Mouse (Mus musculus) liver, embryonic 12.5 days (tissue): ENCODE data around the gene Adgrb3. TPM values are rescaled to one million over a fixed set of nuclear protein-coding genes. Genes with fewer than 3 reads are reported as not detected.

ENCODE experiments used
- ATAC-seq: fragments of 200-750 bp; cut with Nextera tagmentation; 2 replicates; pipeline ENCODE4 v1.8.0; 2017; ENCODE audit warnings: moderate number of reproducible peaks, mild to moderate bottlenecking, moderate library complexity
- H3K27ac ChIP-seq: fragments of 300-500 bp; sonication (generic); 2 replicates; pipeline ENCODE4 v1.5.1; 2016; ENCODE audit warnings: mild to moderate bottlenecking
- H3K27me3 ChIP-seq: fragments of 300-500 bp; sonication (generic); replicated peaks from 2 replicates; pipeline ENCODE4 v1.6.1; 2016; ENCODE audit warnings: mild to moderate bottlenecking, moderate library complexity
- H3K36me3 ChIP-seq: fragments of 300-500 bp; sonication (generic); 2 replicates; pipeline ENCODE4 v1.6.1; 2016; ENCODE audit warnings: mild to moderate bottlenecking, moderate library complexity
- H3K4me1 ChIP-seq: fragments of 300-500 bp; sonication (generic); 2 replicates; pipeline ENCODE4 v1.6.1; 2016
- H3K4me2 ChIP-seq: fragments of 300-500 bp; sonication (generic); 2 replicates; pipeline ENCODE4 v1.6.1; 2016; ENCODE audit warnings: mild to moderate bottlenecking, moderate library complexity
- H3K4me3 ChIP-seq: fragments of 300-500 bp; sonication (generic); 2 replicates; pipeline ENCODE4 v1.5.1; 2016; ENCODE audit warnings: mild to moderate bottlenecking, moderate library complexity
- H3K9ac ChIP-seq: fragments of 300-500 bp; sonication (generic); 2 replicates; pipeline ENCODE4 v1.6.1; 2016; ENCODE audit warnings: mild to moderate bottlenecking, moderate library complexity
- H3K9me3 ChIP-seq: fragments of 300-500 bp; sonication (generic); replicated peaks from 2 replicates; pipeline ENCODE4 v1.6.1; 2016; ENCODE audit warnings: mild to moderate bottlenecking, moderate library complexity
- WGBS: fragments of 180-500 bp; shearing (Covaris S2); methylation state at CpG from one replicate; pipeline ENCODE4 v1.1.7; 2016; ENCODE audit not compliant: insufficient replicate concordance; 5-methylcytosine and 5-hydroxymethylcytosine counted together
- polyA plus RNA-seq: library from polyadenylated mRNA; unstranded; fragments of >200 nt; fragmentation: Nextera tagmentation; extraction: Ambion mirVana; gene quantifications from 2 replicates; pipeline ENCODE4 v1.2.1, GENCODE M21; 2016

The Adgrb3 gene
- 0.07 and 0.08 TPM in 2 replicates for polyA plus RNA-seq

DNA sequence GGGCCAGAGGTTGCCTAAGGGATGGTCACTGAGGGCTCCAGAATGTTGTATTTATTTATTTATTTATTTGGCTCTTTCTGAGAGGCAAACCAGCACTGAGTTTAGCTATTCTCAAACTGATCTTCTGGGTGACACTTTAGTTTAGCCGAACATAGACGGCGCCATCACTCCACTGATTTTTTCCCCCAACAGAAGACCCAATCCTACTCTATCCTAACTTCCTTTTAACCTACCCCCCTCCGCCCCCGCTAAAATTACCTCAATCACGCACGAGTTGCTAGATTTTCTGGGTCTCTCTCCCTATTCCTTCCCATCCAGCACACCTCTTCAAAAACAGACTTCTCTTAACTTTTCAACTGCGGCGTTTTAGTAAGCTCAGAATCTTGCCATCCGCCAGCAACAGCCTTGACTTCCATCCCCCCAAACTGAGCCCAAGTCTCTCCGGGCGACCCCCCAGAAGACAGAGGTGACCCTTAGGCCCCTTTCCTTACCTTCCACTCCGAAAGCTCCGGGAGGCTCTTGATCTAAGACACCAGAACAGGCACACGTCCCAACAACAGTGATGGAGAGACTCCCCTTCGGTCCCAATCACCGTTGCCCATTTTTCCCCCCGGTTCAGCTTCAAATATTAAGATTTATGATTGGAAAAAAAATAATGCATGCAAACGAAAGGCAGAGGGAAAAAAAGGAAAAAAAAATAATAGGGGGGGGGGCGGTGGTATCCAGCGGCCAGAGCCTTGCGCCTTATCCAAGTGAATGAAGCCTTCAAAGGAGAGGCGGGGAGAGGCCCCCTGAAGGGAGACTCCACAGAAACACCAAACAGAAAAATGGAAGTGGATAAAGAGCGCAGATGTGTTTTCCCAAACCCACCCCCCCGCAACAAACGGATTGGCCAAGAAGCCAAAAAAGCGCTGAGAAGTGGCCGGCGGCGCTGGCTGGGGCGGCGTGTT, at the start of gene Adgrb3:
Adgrb3 (minus strand) TSS at position 737 of the 950 bp plus-strand sequence.
- no peaks in the 10 kb centered on the region for H3K9me3 ChIP-seq
- ATAC-seq: no peak
- H3K4me3 ChIP-seq: peak within 1 kb of the TSS; percentile 46
- H3K4me1 ChIP-seq: no peaks in the 10 kb centered on the region
- 8% methylated on average over 31 of the region's 32 CpGs for WGBS
- H3K27me3 ChIP-seq: peaks cover 42% of the 10 kb centered on the region
- H3K27ac ChIP-seq: no peak within 1 kb of the TSS
- H3K4me2 ChIP-seq: peak within 1 kb of the TSS; percentile 58
- no peaks in the 10 kb centered on the region for H3K36me3 ChIP-seq
- H3K9ac ChIP-seq: no peak within 1 kb of the TSS

DNA sequence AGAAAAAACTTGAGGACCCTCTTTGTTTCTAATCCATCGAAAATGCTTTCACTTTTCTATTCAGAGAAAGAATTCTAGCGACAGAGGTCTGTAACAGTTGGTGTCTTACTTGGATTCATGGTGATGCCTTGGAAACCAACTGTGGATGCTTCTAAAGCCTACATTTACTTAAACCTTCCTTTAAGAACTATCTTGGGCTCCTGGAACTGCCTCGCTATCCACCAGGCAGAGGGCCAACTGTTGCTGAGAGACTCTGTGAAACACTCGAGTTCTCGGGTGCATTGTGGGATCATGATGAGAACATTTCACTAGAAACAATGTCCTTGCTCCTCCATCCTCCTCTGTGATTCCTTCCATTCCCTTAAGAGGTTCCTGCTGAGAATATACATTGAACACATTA, 48.0 kb upstream of the Adgrb3 start:
- Histone ChIP-seq H3K4me2 (no peak overlapping the region), H3K9ac (no peak overlapping the region), H3K4me3 (no peak overlapping the region), H3K27me3 (no peaks in the 10 kb centered on the region), H3K27ac (no peak overlapping the region), H3K36me3 (no peaks in the 10 kb centered on the region), H3K9me3 (no peaks in the 10 kb centered on the region), H3K4me1 (no peaks in the 10 kb centered on the region)
- no peak for ATAC-seq
- 76% methylated on average over 5 of the region's 5 CpGs for WGBS

DNA sequence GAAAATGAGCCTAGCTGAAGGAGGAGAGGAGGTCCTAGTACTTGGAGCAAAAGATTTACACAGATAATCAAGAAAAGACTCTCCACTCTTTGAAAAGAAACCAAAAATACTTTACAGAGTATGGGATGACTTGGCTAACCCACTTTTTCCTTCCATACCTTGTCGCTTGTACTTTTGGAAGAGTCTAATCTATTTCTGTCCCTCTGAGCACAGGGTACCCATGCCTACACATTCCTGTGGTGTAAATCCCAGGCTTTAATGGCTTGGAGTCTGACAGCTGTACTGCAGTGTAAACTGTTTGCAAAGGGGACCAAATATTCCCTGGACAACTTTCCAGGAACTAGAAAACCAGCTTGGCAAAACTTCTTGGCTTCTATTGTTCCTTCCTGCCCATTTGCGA, 28.0 kb upstream of the Adgrb3 start:
- no peak overlapping the region for H3K9ac ChIP-seq
- no peaks in the 10 kb centered on the region for H3K9me3 ChIP-seq
- H3K4me1 ChIP-seq: no peaks in the 10 kb centered on the region
- ATAC-seq: no peak
- no peak overlapping the region for H3K4me3 ChIP-seq
- 66% methylated on average over 2 of the region's 2 CpGs for whole genome bisulfite sequencing
- H3K27ac ChIP-seq: no peak overlapping the region
- no peaks in the 10 kb centered on the region for H3K36me3 ChIP-seq
- H3K4me2 ChIP-seq: no peak overlapping the region
- no peaks in the 10 kb centered on the region for H3K27me3 ChIP-seq

DNA sequence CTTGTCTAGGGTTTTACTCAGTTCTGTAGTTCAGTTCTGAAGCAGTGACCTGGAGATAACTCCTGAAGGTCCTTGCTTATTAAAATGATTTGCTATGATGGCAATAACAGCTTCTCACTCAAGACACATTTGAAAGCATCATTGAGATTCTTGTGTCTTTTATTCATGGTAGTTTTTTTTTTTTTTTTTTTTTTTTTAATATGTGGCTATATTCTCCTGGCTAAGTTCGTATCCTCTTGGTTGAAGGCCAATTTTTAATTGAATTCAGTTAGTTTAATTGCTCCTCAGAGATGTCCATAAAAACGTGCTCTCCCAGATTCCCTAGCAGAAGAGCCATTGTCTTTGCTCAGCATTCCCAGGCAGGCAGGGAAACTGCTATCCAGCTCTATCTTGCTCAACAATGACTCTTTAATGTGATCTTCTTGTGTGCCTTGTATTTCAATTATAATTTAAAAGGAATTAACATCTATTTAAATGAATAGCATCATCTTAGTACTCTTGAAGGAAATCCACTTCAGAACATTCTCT, 25.0 kb upstream of the Adgrb3 start:
- Histone ChIP-seq H3K36me3 (no peaks in the 10 kb centered on the region), H3K4me2 (no peak overlapping the region), H3K27me3 (no peaks in the 10 kb centered on the region), H3K4me3 (no peak overlapping the region), H3K9me3 (no peaks in the 10 kb centered on the region), H3K4me1 (no peaks in the 10 kb centered on the region), H3K9ac (no peak overlapping the region), H3K27ac (no peak overlapping the region)
- no peak for ATAC-seq
- 26% methylated on average over 2 of the region's 2 CpGs for WGBS

DNA sequence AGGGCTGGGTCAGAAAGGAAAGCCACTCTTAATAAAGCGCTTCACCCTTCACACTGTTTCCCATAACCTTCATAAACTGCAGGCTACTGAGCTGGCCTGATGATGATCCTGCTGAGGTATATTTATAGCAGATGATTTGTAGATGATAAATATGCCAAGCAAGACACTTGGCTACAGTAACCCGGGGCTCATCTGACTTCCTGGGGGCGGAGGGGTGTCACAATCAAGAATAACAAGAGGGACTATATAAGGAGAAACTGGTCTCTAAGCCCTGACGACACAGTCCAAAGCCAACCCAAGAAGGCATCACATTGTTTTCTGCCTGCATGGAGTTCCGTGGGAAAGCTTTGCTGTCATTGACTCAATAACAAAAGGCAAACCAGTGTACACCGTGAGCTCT, 2.8 kb upstream of the Adgrb3 start:
- H3K27me3 ChIP-seq: peaks cover 41% of the 10 kb centered on the region
- WGBS: 57% methylated on average over 6 of the region's 6 CpGs
- no peak overlapping the region for H3K4me3 ChIP-seq
- H3K9ac ChIP-seq: no peak overlapping the region
- ATAC-seq: no peak
- no peaks in the 10 kb centered on the region for H3K9me3 ChIP-seq
- H3K36me3 ChIP-seq: no peaks in the 10 kb centered on the region
- no peaks in the 10 kb centered on the region for H3K4me1 ChIP-seq
- H3K4me2 ChIP-seq: no peak overlapping the region
- H3K27ac ChIP-seq: no peak overlapping the region

DNA sequence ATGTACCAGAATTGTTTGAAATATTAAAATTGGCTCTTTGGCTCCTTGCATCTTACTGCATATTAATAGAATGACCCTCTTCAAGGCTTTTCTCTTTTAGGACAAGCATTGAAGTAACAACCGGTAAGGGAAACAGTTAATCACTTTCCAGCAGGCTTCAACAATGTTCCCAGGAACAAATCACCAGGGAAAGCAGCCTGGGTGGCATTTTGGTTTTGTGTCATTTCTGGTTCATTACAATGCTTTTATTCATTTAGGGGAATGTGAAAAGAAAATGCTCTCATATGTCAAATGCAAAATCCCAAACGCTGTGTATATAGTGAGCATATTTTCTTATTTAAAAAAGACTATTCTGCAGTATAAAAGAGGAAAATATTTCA, 2.0 kb upstream of the Adgrb3 start:
- no peak for ATAC-seq
- Histone ChIP-seq H3K4me3 (no peak overlapping the region), H3K4me2 (no peak overlapping the region), H3K27ac (no peak overlapping the region), H3K4me1 (no peaks in the 10 kb centered on the region), H3K27me3 (peaks cover 42% of the 10 kb centered on the region), H3K36me3 (no peaks in the 10 kb centered on the region), H3K9me3 (no peaks in the 10 kb centered on the region), H3K9ac (no peak overlapping the region)
- 41% methylated on average over 2 of the region's 2 CpGs for WGBS

DNA sequence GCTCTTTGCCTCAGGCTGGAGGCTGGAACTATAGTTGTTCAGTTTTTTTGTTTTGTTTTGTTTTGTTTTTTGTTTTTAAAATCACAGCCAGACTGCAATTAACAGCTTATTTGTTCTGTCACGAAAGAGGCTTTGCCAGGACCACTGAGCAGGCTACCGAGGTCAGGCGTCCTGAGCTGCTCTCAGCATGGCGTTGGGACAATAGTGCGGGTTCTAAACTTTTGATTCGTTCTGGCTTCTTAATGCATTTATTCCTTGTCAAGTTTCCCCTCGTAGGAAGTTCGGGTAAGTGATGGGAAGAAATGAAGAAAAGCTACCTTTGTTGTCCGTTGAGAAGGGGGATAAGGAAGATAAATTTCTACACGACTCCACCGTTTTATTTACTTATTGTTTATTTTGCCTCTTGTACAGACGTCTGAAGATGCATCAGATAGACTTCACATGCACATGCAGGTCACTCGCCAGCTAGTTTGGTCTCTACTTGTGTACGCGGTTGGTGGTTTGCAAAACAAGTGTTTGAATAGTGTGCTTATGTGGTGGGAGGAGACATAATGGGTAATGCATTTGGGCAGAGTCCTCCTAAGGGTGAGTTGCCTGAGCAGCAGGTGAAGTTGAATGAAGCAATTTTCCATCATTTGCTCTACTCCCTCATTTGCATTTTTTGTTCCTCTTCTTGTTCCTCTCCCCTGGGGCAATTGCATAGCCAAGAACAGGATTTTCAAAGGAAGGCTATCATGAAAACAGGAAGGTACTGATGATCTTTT, 1.4 kb upstream of the Adgrb3 start:
- 10% methylated on average over 15 of the region's 15 CpGs for WGBS
- Histone ChIP-seq H3K9me3 (no peaks in the 10 kb centered on the region), H3K4me3 (no peak overlapping the region), H3K36me3 (no peaks in the 10 kb centered on the region), H3K4me1 (no peaks in the 10 kb centered on the region), H3K27me3 (peaks cover 42% of the 10 kb centered on the region), H3K4me2 (no peak overlapping the region; the same call in 1 of the 2 replicates), H3K9ac (no peak overlapping the region), H3K27ac (no peak overlapping the region)
- ATAC-seq: no peak

DNA sequence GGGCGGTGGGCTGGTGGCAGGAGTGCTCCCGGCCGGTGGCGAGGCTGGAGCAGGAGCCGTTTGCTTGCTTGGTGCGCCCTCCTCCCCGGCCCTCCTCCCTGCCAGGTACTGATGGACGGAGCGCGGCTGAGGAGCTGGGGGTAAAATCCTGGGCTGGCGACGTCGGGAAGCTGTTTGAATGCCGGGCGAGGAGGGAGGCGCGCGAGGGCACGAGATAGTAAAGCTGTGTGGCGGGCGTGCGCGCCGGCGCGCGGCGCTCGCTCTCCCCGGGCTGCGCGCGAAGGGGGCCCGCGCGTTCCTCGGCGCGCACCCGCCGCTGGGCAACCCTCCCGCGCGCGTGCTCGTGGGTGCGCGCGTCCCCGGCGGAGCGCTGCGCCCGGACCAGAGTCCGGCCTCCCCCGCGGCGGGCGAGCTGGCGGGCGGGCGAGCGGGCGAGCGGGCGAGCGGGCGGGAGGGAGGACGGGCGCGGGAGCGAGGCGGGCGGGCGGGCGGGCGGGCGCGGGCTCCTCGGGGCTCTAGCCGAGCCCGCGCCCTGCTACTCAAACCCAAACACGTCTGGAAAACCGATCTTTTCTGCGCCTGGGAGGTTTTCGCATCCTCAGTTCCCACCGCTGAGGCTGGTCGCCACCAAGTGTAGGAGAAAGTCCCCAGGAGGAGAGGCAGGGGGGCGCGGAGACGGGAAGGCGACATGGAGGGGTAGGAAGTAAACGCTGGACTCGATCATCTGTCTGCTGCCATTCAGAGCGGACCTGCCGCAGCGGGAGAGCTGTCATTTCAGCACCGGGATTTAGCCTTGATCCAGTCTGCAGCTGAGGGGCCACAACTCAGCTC, 629 bp upstream of the Adgrb3 start:
- Histone ChIP-seq H3K9me3 (no peaks in the 10 kb centered on the region), H3K27ac (no peak overlapping the region), H3K4me2 (peak overlapping the region; percentile 58), H3K36me3 (no peaks in the 10 kb centered on the region), H3K4me3 (peak overlapping the region; percentile 46), H3K9ac (no peak overlapping the region), H3K27me3 (peaks cover 42% of the 10 kb centered on the region), H3K4me1 (no peaks in the 10 kb centered on the region)
- 2% methylated on average over 37 of the region's 99 CpGs for WGBS
- no peak for ATAC-seq

DNA sequence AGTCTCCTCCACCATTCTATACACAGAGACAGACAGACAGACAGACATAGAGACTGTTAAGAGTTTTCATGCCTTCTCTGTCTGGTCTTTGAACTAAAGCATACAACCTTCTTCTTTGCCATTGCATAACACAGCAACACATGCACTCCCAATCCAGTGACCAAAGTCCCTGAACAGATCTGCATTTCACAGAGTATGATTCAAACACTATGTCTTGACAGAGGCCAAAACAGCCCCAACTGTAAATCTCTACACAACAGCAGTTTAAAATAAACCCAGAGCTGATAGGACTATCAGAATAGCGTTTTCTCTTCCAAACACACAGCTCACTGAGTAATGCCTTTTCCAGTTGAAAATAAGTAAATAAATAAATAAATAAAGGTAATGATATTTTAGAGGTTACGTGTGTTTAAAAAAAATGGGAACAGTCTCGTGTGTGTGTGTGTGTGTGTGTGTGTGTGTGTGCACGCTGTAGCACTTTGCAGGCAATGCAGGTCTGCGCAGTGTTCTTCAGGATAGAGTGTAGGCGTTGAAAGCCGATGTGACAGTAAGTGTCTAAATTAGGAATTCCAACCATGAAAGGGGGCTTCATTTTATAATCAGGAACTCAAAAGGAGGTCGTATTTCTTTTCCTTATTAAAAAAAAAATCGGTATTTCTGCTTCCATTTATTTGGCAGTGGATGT, 1.3 kb downstream of the Adgrb3 start:
- no peaks in the 10 kb centered on the region for H3K9me3 ChIP-seq
- peaks cover 42% of the 10 kb centered on the region for H3K27me3 ChIP-seq
- no peaks in the 10 kb centered on the region for H3K4me1 ChIP-seq
- H3K4me3 ChIP-seq: no peak overlapping the region
- no peak overlapping the region for H3K27ac ChIP-seq
- no peak for ATAC-seq
- no peak overlapping the region for H3K9ac ChIP-seq
- no peak overlapping the region for H3K4me2 ChIP-seq
- WGBS: 54% methylated on average over 9 of the region's 9 CpGs
- no peaks in the 10 kb centered on the region for H3K36me3 ChIP-seq

DNA sequence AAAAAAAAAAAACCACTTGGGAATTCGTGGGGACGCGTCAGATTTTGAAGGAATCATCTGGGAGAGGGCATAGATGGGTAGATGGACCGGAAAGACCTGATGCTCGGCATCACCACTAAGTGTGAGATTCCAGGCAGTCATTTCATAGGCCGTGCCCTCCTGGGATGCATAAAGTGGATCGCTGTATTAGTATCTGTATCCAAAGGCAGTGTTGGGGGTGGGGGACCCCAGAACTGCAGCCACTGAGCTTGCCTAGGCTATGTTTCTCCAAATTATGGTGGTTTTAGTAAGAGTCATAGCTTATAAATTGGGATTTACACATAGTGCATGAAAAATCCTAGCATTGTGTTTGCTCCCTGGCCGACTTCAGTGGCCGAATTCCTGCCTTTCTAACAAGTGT, 2.1 kb downstream of the Adgrb3 start:
- no peaks in the 10 kb centered on the region for H3K9me3 ChIP-seq
- no peak overlapping the region for H3K9ac ChIP-seq
- WGBS: 57% methylated on average over 9 of the region's 9 CpGs
- H3K4me1 ChIP-seq: no peaks in the 10 kb centered on the region
- H3K4me3 ChIP-seq: no peak overlapping the region
- H3K27ac ChIP-seq: no peak overlapping the region
- H3K4me2 ChIP-seq: no peak overlapping the region
- no peak for ATAC-seq
- peaks cover 42% of the 10 kb centered on the region for H3K27me3 ChIP-seq
- H3K36me3 ChIP-seq: no peaks in the 10 kb centered on the region

DNA sequence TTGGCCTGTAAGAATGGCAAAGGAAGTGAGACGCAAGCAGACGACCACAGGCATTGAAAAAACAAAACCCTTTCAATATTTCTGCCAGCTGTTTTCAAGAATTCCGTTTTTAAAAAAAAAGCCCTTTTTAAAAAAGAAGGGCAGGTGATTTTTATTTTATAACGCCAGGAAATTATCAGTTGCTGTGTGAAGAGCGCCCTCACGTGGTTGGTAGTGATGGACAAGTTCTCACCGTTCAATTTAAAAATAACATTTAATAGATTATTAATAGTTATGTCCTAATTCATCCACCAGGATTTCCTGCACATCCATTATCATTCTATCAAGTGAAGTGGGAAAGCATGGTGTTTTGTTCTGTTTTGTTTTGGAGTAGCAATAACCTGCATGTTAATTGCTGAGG, 2.7 kb downstream of the Adgrb3 start:
- Histone ChIP-seq H3K9ac (no peak overlapping the region), H3K4me1 (no peaks in the 10 kb centered on the region), H3K27ac (no peak overlapping the region), H3K4me2 (no peak overlapping the region), H3K36me3 (no peaks in the 10 kb centered on the region), H3K27me3 (peaks cover 39% of the 10 kb centered on the region), H3K4me3 (no peak overlapping the region), H3K9me3 (no peaks in the 10 kb centered on the region)
- 13% methylated on average over 7 of the region's 7 CpGs for WGBS
- no peak for ATAC-seq
